Mouse (Mus musculus) embryonic fibroblast, embryonic 13.5 days (primary cell): ENCODE results near the gene Rsf1.

Source experiments
- CTCF ChIP-seq: IDR thresholded peaks from 2 replicates; pipeline ENCODE4 v1.5.1; 2011; ENCODE audit warnings: mild to moderate bottlenecking, control low read depth, low read length, moderate library complexity, borderline replicate concordance; ENCODE audit not compliant: insufficient read depth
- POLR2A ChIP-seq: IDR thresholded peaks from 2 replicates; pipeline ENCODE4 v1.6.1; 2011; ENCODE audit warnings: low read depth, mild to moderate bottlenecking, control low read depth, low read length, moderate library complexity

GRCm38 (mm10) chr7:97717326-97717725 lies 137.6 kb downstream of the Rsf1 start:
- TF ChIP-seq CTCF (no peak), POLR2A (no peak)
